Mouse (Mus musculus): ENCODE data around the gene Thbs1.

The Thbs1 gene

GRCm38 (mm10) chr2:118113808-118114524 is 2.3 kb downstream of the Thbs1 start:
- no peak for DNase-seq (ENCODE audit: low read depth, low spot score)

DNA sequence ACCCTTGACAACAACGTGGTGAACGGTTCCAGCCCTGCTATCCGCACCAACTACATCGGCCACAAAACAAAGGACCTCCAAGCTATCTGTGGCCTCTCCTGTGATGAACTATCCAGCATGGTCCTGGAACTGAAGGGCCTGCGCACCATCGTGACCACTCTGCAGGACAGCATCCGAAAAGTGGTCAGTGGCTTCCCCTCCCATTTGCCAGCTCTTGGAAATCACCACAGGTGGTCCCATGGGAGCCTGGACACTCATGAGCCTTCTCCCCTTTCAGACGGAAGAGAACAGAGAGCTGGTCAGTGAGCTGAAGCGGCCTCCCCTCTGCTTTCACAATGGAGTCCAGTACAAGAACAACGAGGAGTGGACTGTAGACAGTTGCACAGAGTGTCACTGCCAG is 3.0 kb downstream of the Thbs1 start:
- no peak for DNase-seq (ENCODE audit: low read depth, low spot score)

DNA sequence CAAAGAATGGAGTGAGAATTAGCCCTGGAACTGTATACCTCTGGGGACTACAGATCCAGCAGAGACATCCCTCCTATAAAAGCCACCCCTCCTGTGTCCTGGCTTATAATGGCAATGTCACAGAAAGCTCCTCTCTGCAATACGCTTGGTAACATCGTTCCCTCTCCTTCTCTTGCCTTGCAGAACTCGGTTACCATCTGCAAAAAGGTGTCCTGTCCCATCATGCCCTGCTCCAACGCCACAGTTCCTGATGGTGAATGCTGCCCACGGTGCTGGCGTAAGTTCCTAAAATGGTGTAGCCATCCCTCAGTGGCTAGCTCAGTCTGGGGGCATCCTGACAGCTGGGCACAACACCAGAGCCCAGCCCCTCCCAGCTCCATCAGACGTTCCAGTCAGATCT is 4.0 kb downstream of the Thbs1 start:
- DNase-seq (ENCODE audit: low read depth, low spot score), result no peak

DNA sequence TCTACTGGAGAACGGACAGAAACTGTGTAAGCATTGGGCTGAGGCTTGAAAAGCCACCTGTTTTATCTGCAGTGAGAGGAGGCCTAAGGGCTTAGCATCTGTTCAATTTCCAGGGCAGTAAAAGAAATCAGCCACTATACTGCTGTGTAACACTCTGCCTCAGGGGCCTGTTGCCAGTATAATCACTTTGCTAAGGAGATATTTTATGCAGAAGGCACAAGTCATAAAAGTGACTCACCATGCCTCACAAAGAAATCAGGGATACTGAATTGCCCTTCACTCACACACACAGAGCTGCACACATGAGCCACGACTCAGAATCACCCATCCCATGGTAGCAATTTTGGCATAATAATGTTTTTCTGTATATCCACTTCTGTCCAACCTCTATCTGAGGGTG is 4.5 kb downstream of the Thbs1 start:
- DNase-seq (ENCODE audit: low read depth, low spot score), result no peak

DNA sequence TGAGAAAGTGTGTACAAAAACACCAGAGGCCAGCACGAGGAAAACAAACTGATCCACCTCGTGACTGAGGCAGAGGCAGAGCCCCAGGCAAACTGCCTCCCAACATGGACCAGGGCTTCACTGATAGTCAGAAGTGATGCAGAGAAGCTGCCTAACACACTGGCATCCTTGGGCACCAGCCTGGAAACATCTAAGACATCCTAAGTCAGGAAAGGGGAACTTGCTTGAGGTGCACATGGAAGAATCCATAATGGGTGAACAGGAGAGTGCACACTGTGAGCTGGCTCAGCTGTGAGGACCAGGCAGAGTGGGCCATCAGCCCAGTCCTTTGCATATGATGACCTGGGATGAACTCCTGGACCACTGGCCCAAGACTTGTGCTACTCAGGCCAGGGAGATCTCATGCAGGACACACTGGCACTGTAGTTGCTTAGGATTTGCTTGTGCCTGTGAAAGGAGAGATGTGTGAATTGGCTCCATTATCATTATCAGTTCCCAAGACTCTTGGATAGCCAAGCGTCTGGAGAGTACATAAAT is 5.1 kb downstream of the Thbs1 start:
- no peak for DNase-seq (ENCODE audit: low read depth, low spot score)

DNA sequence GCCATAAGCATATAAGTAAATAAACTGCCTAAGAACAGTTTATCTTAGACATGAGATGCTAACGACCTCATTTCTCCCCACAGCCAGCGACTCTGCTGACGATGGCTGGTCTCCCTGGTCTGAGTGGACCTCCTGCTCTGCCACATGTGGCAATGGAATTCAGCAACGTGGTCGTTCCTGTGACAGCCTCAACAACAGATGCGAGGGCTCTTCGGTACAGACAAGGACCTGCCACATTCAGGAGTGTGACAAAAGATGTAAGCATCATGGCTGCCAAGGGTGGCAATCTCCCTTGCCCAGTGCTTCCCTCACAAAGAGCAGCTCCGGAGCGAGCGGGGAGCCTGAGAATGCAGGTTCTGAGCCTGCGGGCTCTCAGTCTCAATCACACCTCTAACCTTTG is 5.7 kb downstream of the Thbs1 start:
- DNase-seq (ENCODE audit: low read depth, low spot score), result no peak

- no peak for DNase-seq (ENCODE audit: low read depth, low spot score)
Observed at GRCm38 (mm10) chr2:118118045-118118444, 6.4 kb downstream of the Thbs1 start.

DNA sequence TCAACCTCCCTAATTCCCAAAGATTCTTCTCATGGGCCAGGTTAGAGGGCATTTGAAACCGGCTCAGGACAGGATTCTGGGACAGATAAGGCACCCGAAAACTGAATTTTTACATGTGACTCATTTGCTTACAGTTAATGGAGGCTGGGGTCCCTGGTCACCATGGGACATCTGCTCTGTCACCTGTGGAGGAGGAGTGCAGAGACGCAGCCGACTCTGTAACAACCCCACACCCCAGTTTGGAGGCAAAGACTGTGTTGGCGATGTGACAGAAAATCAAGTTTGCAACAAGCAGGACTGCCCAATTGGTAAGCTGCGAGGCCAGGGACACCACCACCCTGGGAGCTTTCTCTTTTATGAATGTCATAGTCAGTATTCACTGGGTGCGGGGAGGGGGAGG is 6.8 kb downstream of the Thbs1 start:
- no peak for DNase-seq (ENCODE audit: low read depth, low spot score)

DNA sequence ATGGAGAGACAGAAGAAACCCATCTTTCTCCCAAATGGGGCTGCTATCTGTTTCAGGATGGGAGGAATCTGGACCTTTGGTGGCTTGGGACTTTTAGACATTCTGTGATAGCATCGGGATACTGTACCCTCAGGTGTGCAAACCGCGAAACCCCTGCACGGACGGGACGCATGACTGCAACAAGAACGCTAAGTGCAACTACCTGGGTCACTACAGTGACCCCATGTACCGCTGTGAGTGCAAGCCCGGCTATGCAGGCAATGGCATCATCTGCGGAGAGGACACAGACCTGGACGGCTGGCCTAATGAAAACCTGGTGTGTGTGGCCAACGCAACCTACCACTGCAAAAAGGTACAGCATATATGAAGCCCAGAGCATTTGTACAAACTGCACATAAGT is 8.0 kb downstream of the Thbs1 start:
- no peak for DNase-seq (ENCODE audit: low read depth, low spot score)

DNA sequence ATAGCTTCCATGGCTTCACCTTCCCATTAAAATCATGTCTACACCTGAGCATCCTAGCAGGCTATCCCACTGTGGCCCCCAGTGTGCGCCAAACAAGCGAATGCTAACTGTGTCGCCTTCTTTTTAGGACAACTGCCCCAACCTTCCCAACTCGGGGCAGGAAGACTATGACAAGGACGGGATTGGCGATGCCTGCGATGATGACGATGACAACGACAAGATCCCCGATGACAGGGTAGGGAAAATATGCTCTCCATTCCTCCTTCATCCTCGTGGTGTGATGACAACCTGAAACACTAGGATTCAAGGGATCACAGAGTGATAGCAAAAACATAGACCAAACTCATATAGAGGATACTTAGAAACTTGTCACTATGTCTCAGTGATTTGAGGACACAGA is 8.4 kb downstream of the Thbs1 start:
- DNase-seq (ENCODE audit: low read depth, low spot score), result no peak

- DNase-seq (ENCODE audit: low read depth, low spot score), result no peak
Observed at GRCm38 (mm10) chr2:118120751-118121150, 9.1 kb downstream of the Thbs1 start.

GRCm38 (mm10) chr2:118122291-118122690 is 10.6 kb downstream of the Thbs1 start:
- DNase-seq (ENCODE audit: low read depth, low spot score), result no peak

DNA sequence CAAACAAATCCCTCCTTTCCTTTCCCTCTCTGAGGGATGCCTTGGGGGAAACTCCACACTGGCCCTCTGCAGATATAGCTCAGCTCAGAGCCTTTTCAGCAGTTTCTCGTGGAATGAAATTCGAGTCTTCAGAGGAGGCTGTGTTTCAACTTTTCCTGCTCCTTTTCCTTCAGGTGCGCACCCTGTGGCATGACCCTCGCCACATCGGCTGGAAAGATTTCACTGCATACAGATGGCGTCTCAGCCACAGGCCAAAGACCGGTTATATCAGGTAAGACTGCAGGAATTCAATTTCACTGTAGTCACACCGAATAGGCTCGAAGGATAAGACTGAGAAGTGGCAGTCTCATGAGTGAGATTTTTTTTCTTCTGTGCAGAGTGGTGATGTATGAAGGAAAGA is 12.1 kb downstream of the Thbs1 start:
- DNase-seq (ENCODE audit: low read depth, low spot score), result no peak

DNA sequence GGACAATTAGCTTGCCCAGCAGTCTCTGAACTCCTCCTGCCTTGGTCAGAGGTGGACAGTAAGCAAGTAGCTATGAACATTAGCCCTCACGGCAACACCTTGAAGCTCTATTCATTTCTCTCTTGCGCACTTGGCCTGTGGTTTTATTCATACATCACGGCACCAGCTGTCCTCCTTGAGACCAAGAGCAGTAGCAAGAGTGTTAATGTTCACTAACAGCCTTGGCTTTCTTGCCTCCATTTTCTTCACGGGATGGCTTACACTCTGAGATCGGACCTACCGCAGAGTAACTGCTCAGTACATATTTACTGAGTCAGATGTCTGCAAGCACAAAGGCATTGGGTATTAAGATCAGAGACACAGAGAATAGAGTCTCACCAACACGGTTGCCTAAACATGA is 12.8 kb downstream of the Thbs1 start:
- DNase-seq (ENCODE audit: low read depth, low spot score), result no peak

- DNase-seq (ENCODE audit: low read depth, low spot score), result no peak
Observed at GRCm38 (mm10) chr2:118125211-118125939, 13.7 kb downstream of the Thbs1 start.

DNA sequence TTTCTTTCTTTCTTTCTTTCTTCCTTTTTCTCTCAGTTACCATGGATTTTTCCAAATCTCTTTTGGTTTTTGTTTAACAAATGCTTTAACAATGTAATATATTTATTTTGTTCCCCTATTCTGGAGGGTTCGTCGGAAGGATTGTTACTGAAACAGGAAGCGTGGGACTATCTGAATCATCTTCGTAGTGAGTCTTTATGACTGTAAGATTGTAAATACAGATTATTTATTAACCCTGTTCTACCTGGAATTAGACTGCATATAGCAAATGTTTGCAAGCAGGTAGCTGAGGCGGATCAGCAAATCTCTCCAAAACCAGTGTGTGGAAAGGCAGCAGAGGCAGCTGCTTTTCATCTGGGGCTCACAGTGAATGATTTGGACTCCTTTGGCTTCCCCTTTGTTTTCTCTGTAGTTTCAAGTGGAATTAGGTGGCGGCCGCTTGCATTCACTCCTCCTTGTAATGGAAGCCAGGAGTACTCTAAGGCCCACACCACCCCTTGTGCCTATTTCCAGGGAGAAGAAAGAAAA is 14.3 kb downstream of the Thbs1 start:
- DNase-seq (ENCODE audit: low read depth, low spot score), result no peak

DNA sequence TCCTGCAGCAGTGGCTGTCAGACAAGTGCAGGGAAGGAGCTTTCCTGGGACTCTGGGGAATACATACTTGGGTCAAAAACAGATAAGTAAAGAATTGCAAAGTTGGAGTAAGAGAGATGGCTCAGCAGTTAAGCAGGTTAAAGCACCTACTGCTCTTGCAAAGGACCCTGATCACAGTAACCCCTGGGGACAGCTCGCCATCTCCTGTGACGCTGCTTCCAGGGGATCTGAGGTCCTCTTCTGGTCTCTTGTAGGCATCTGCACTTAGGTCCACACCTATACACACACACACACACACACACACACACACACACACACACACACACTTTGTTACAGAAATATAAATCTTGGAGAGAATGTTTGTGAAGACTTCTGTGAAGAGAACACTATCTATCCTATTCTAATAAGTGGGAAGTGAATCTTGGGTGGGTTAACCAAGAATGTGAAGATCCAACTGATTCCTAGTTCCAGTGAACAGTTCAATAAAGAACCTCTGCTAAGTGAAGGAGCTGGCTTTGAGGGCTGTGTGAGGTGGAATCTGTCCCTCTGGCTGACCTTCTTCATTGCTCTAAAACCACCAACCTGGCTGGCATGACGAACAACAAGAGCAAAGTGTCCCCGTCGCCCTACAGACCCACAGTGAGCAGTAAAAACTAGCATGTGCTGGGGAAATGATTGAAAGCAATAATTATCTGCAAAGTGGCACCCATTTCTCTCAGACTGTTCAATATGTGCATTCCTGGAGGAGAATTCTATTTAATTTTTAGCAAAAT is 16.0 kb downstream of the Thbs1 start:
- DNase-seq (ENCODE audit: low read depth, low spot score), result no peak

DNA sequence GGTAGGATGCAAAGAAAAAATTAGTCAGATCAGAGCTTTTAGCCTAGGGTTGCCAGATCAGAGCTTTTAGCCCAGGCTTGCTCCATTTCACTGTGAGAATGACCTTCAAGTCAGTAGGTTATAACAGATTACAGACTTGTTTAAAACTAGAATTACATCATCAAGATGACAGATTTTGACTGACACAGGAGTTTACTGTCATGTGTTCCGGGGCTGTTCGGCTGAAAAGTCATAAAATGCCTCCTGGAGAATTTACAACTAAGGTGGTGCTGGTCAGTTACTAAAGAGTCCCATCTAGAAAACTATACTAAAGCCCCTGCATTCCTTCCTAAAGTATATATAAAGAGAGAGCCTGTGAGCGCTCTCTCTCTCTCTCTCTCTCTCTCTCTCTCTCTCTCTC is 16.6 kb downstream of the Thbs1 start:
- DNase-seq (ENCODE audit: low read depth, low spot score), result no peak

DNA sequence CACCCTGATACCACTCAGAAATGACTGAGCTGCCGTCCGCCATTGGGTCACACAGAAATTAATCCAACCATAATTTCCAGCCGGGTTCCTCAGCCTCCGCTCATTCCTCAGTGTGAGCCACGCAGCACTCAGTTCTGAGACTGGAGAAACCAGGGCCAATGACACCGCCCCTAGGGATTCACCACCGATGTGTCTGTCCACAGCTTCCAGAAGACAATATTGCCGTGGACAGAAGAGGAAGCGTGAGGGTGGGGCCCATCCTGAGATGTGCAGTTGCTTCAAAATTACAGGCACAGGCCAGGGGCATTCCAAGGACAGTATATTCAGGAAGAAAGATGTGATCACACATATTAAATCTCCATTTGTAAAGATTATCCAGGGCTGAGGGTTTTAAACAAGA is 25.4 kb downstream of the Thbs1 start:
- no peak for DNase-seq (ENCODE audit: low read depth, low spot score)

GRCm38 (mm10) chr2:118137776-118138175 is 26.1 kb downstream of the Thbs1 start:
- no peak for DNase-seq (ENCODE audit: low read depth, low spot score)

DNA sequence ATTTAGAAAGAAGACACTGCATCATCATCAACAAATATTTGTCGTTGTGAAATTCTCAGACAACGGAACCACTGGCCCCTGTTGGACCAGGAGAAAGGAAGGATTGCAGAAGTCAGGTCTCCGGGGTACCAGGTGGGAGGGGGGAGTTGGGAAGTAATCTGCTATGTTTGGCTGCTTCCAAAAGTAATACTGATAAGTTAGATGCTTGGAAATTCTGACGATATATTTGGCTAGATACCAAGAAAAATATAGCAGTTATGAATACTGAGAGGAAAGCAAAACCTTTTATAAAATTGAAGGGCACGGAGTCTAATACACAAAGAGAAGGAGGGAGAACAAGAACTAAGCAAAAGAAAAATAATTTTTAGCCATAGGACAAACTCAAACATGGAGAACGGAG is 27.6 kb downstream of the Thbs1 start:
- DNase-seq (ENCODE audit: low read depth, low spot score), result no peak

- no peak for DNase-seq (ENCODE audit: low read depth, low spot score)
Observed at GRCm38 (mm10) chr2:118141651-118142050, 30.0 kb downstream of the Thbs1 start.
